Mouse (Mus musculus) spleen, postnatal 10 days (tissue): ENCODE data around the gene Prkn.

Experiments used
- DNase-seq, 2 experiments: peaks; one replicate each; pipeline ENCODE4 v3.0.0; 2021 to 2022; ENCODE audit warnings: low spot score in 2 of 2

Gene Prkn

GRCm38 (mm10) chr17:12039922-12040321, 1199.7 kb downstream of the Prkn start:
- no peak for DNase-seq

- DNase-seq: no peak
Observed at GRCm38 (mm10) chr17:12040546-12040945, 1200.4 kb downstream of the Prkn start.

GRCm38 (mm10) chr17:12041091-12041655, 1201.0 kb downstream of the Prkn start:
- no peak for DNase-seq

- no peak for DNase-seq
Observed at GRCm38 (mm10) chr17:12042561-12043256, 1202.5 kb downstream of the Prkn start.

GRCm38 (mm10) chr17:12044222-12044621, 1204.0 kb downstream of the Prkn start:
- no peak for DNase-seq

- DNase-seq: no peak
Observed at GRCm38 (mm10) chr17:12045861-12046273, 1205.7 kb downstream of the Prkn start.

GRCm38 (mm10) chr17:12047032-12047431, 1206.8 kb downstream of the Prkn start:
- no peak for DNase-seq

- no peak for DNase-seq
Observed at GRCm38 (mm10) chr17:12047523-12047922, 1207.3 kb downstream of the Prkn start.

- DNase-seq: no peak
Observed at GRCm38 (mm10) chr17:12048695-12049490, 1208.7 kb downstream of the Prkn start.

GRCm38 (mm10) chr17:12050261-12050660, 1210.1 kb downstream of the Prkn start:
- no peak for DNase-seq

GRCm38 (mm10) chr17:12051031-12051430, 1210.8 kb downstream of the Prkn start:
- no peak for DNase-seq

- no peak for DNase-seq
Observed at GRCm38 (mm10) chr17:12052651-12053050, 1212.5 kb downstream of the Prkn start.

GRCm38 (mm10) chr17:12059041-12059440, 1218.9 kb downstream of the Prkn start:
- no peak for DNase-seq

GRCm38 (mm10) chr17:12061381-12061780, 1221.2 kb downstream of the Prkn start:
- DNase-seq: no peak

GRCm38 (mm10) chr17:12062861-12063260, 1222.7 kb downstream of the Prkn start:
- no peak for DNase-seq

- no peak for DNase-seq
Observed at GRCm38 (mm10) chr17:12063533-12063932, 1223.3 kb downstream of the Prkn start.

GRCm38 (mm10) chr17:12066054-12066453, 1225.9 kb downstream of the Prkn start:
- DNase-seq: no peak

- no peak for DNase-seq
Observed at GRCm38 (mm10) chr17:12076816-12077215, 1236.6 kb downstream of the Prkn start.

- no peak for DNase-seq
Observed at GRCm38 (mm10) chr17:12080656-12081495, 1240.7 kb downstream of the Prkn start.

GRCm38 (mm10) chr17:12082201-12082600, 1242.0 kb downstream of the Prkn start:
- DNase-seq: no peak

GRCm38 (mm10) chr17:12090261-12090927, 1250.2 kb downstream of the Prkn start:
- DNase-seq: no peak
